Mouse (Mus musculus) adrenal gland, adult 2 months (tissue): ENCODE measurements around the gene Gm7697. TPM values are rescaled to one million over a fixed set of nuclear protein-coding genes. Genes with fewer than 3 reads are reported as not detected.
"Not testable (repeated sequence)": the region's sequence is repeated elsewhere in the genome, so short reads cannot be mapped to it uniquely, and the experiment has no call there.

ENCODE experiments used
- DNase-seq: peaks from one replicate; pipeline ENCODE4 v3.0.0; 2021
- long read RNA-seq: library from polyadenylated mRNA; stranded (forward); transcript quantifications from one replicate; pipeline ENCODE4 v2.0.0, GENCODE M21; 2021
- polyA plus RNA-seq: library from polyadenylated mRNA; depleted of rRNA; stranded (reverse); fragments of >200 nt; gene quantifications from 2 replicates; pipeline ENCODE4 v1.2.3, GENCODE M21; 2012; rRNA removed
- total RNA-seq, 2 experiments: library from RNA; stranded (reverse); gene quantifications; 2 replicates each; pipeline ENCODE4 v1.2.3; 2021

The Gm7697 gene
- total RNA-seq (not detected), polyA plus RNA-seq (not detected in 2 replicates)
- long read RNA-seq, result 0 reads

- not testable (repeated sequence) for DNase-seq
Measured at GRCm38 (mm10) chr8:69522876-69523275, at the start of gene Gm7697. Gene Gm7697 (minus strand): TSS chr8:69522976.

- not testable (repeated sequence) for DNase-seq
Measured at GRCm38 (mm10) chr8:69551249-69551648, 28.5 kb upstream of the Gm7697 start.

- peak; percentile 36 for DNase-seq
Measured at GRCm38 (mm10) chr8:69549556-69549955, 26.8 kb upstream of the Gm7697 start.

- not testable (repeated sequence) for DNase-seq
Measured at GRCm38 (mm10) chr8:69548114-69548513, 25.3 kb upstream of the Gm7697 start.

- DNase-seq, result not testable (repeated sequence)
Measured at GRCm38 (mm10) chr8:69547208-69547607, 24.4 kb upstream of the Gm7697 start.

GRCm38 (mm10) chr8:69545020-69545419, 22.2 kb upstream of the Gm7697 start:
- not testable (repeated sequence) for DNase-seq

- peak; percentile 45 for DNase-seq
Measured at GRCm38 (mm10) chr8:69544511-69544910, 21.7 kb upstream of the Gm7697 start.

GRCm38 (mm10) chr8:69543984-69544383, 21.2 kb upstream of the Gm7697 start:
- not testable (repeated sequence) for DNase-seq

- not testable (repeated sequence) for DNase-seq
Measured at GRCm38 (mm10) chr8:69540764-69541163, 18.0 kb upstream of the Gm7697 start.

GRCm38 (mm10) chr8:69540331-69540730, 17.6 kb upstream of the Gm7697 start:
- not testable (repeated sequence) for DNase-seq

GRCm38 (mm10) chr8:69474946-69475345, 47.8 kb downstream of the Gm7697 start:
- not testable (repeated sequence) for DNase-seq

- DNase-seq, result not testable (repeated sequence)
Measured at GRCm38 (mm10) chr8:69453465-69453864, 69.3 kb downstream of the Gm7697 start, which contains the start of gene Gm9495. Gene Gm9495 (minus strand): TSS chr8:69453565.

Other genes starting within 250 kb of the Gm7697 start
- gene Gm9495, start 69.4 kb downstream of the Gm7697 start, total RNA-seq, result not detected
- not detected in 2 replicates for gene Gm9495, start 69.4 kb downstream of the Gm7697 start, polyA plus RNA-seq
- 10 to 100 TPM; 11.2 to 13.5 TPM for gene Zfp868, start 102.6 kb upstream of the Gm7697 start, total RNA-seq
- gene Zfp868, start 102.6 kb upstream of the Gm7697 start, polyA plus RNA-seq, result 2.9 and 4.4 TPM in 2 replicates
- gene Zfp964, start 131.5 kb upstream of the Gm7697 start, total RNA-seq, result 1 to 10 TPM; 2.0 to 2.9 TPM
- gene Zfp964, start 131.5 kb upstream of the Gm7697 start, polyA plus RNA-seq, result 0.18 and 0.21 TPM in 2 replicates
- gene Zfp869, start 187.7 kb upstream of the Gm7697 start, total RNA-seq, result 10 to 100 TPM; 22.3 to 25.3 TPM
- 0.27 and 0.48 TPM in 2 replicates for gene Zfp869, start 187.7 kb upstream of the Gm7697 start, polyA plus RNA-seq
- gene Zfp963, start 227.0 kb upstream of the Gm7697 start, total RNA-seq, result 1 to 10 TPM; 2.6 to 5.0 TPM
- 0.51 and 1.3 TPM in 2 replicates for gene Zfp963, start 227.0 kb upstream of the Gm7697 start, polyA plus RNA-seq